Mouse (Mus musculus) left cerebral cortex, adult 8-10 months (tissue): ENCODE results near the gene Gid4. TPM values are rescaled to one million over a fixed set of nuclear protein-coding genes. Genes with fewer than 3 reads are reported as not detected.

Source experiments
- total RNA-seq, 4 experiments: library from RNA; stranded (reverse); gene quantifications; 2 replicates each; pipeline ENCODE4 v1.2.4; 2022

The Gid4 gene
- total RNA-seq, 4 experiments from 2014 or later = 45.6 to 53.8 (median 50.3) TPM

Other genes starting within 250 kb of the Gid4 start
- gene Srebf1, start 194.6 kb upstream of the Gid4 start, total RNA-seq = 100 to 1,000 TPM in 2 of 4 experiments, 10 to 100 TPM in 2; 85.8 to 103 (median 100) TPM
- gene Tom1l2, start 64.2 kb upstream of the Gid4 start, total RNA-seq = 100 to 1,000 TPM; 205 to 222 (median 215) TPM
- gene Drc3, start 63.8 kb upstream of the Gid4 start, total RNA-seq = 10 to 100 TPM in 1 of 4 experiments, 1 to 10 TPM in 3; 8.6 to 12.8 (median 9.3) TPM
- gene Atpaf2, start 1.3 kb downstream of the Gid4 start, total RNA-seq = 10 to 100 TPM; 27.7 to 34.3 (median 30.8) TPM
- gene Drg2, start 37.4 kb downstream of the Gid4 start, total RNA-seq = 10 to 100 TPM; 66.9 to 74.1 (median 69.2) TPM
- gene Myo15, start 52.2 kb downstream of the Gid4 start, total RNA-seq = under 1 TPM; 0.06 to 0.21 (median 0.18) TPM
- gene Alkbh5, start 119.2 kb downstream of the Gid4 start, total RNA-seq = 10 to 100 TPM; 52.7 to 58.2 (median 54.9) TPM